Mouse (Mus musculus) liver, adult 2 months (tissue): Measurements from ENCODE around the gene Camk2g.

Experiments
- CTCF ChIP-seq: fragments of 200-500 bp; IDR thresholded peaks from 2 replicates; pipeline ENCODE4 v1.5.1; 2011; ENCODE audit warnings: low read depth, low read length, control low read depth
- POLR2A ChIP-seq: fragments of 200-500 bp; IDR thresholded peaks from 2 replicates; pipeline ENCODE4 v1.6.1; 2011; ENCODE audit warnings: low read length, control low read depth; ENCODE audit not compliant: insufficient read depth; ENCODE audit errors: extremely low read depth

DNA sequence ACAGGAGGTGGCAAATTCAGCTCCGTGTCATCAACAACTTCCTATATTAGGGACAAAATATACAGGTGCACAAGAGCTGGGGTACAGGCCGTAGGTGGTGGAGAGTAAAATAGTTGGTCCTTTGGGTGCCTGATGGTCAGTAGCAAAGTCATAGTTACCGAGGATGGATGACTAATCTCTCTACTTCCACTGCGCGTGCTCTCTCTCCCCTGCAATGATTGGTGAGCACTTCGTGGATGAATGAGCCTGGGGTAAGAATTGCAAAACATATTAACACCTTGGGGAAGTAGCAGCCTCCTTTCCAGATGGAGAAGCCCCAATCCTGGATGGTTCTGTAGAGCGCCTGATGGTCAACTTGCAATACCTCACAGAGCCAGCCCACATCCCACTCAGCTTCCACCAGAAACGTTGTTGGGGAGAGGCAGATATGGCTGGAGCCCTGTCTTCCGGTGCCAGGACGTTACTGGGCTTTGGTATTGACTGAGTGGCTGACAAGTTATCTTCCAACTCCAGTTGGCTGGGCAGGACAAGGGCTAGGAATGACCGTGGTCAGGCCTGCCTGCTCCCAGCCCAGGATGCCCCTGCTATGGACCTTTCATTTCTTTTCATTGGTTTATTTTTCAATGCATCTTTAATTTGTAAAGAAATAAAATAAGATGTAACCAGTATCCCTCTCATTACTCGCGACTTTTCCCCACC is 99.6 kb downstream of the Camk2g start:
- TF ChIP-seq CTCF = no peak
- TF ChIP-seq POLR2A = no peak
